Mouse (Mus musculus) embryonic facial prominence, embryonic 10.5 days (tissue): ENCODE results near the gene Fibp. TPM values are rescaled to one million over a fixed set of nuclear protein-coding genes. Genes with fewer than 3 reads are reported as not detected.

ENCODE experiments used
- DNase-seq: peaks from one replicate; pipeline ENCODE4 v3.0.0-alpha.2; 2017; ENCODE audit warnings: low spot score
- H3K27ac ChIP-seq: fragments of 300-500 bp; sonication (generic); replicated peaks from 2 replicates; pipeline ENCODE4 v1.5.1; 2016; ENCODE audit warnings: mild to moderate bottlenecking
- H3K27me3 ChIP-seq: fragments of 300-500 bp; sonication (generic); replicated peaks from 2 replicates; pipeline ENCODE4 v1.6.1; 2016; ENCODE audit warnings: low read depth, mild to moderate bottlenecking; ENCODE audit not compliant: poor library complexity, severe bottlenecking
- H3K36me3 ChIP-seq: fragments of 300-500 bp; sonication (generic); replicated peaks from 2 replicates; pipeline ENCODE4 v1.6.1; 2016; ENCODE audit warnings: mild to moderate bottlenecking, moderate library complexity
- H3K4me1 ChIP-seq: fragments of 300-500 bp; sonication (generic); 2 replicates; pipeline ENCODE4 v1.6.1; 2016
- H3K4me3 ChIP-seq: fragments of 300-500 bp; sonication (generic); 2 replicates; pipeline ENCODE4 v1.5.1; 2016; ENCODE audit warnings: mild to moderate bottlenecking, moderate library complexity
- H3K9me3 ChIP-seq: fragments of 300-500 bp; sonication (generic); 2 replicates; pipeline ENCODE4 v1.6.1; 2016; ENCODE audit warnings: mild to moderate bottlenecking
- WGBS: fragments of 180-500 bp; shearing (Covaris S2); methylation state at CpG from one replicate; pipeline ENCODE4 v1.1.7; 2016; 5-methylcytosine and 5-hydroxymethylcytosine counted together
- polyA plus RNA-seq: library from polyadenylated mRNA; unstranded; fragments of >200 nt; fragmentation: Nextera tagmentation; extraction: Ambion mirVana; gene quantifications from 2 replicates; pipeline ENCODE4 v1.2.1, GENCODE M21; 2016

Gene Fibp
- polyA plus RNA-seq, 1 experiment from 2014 or later, result 109 TPM

DNA sequence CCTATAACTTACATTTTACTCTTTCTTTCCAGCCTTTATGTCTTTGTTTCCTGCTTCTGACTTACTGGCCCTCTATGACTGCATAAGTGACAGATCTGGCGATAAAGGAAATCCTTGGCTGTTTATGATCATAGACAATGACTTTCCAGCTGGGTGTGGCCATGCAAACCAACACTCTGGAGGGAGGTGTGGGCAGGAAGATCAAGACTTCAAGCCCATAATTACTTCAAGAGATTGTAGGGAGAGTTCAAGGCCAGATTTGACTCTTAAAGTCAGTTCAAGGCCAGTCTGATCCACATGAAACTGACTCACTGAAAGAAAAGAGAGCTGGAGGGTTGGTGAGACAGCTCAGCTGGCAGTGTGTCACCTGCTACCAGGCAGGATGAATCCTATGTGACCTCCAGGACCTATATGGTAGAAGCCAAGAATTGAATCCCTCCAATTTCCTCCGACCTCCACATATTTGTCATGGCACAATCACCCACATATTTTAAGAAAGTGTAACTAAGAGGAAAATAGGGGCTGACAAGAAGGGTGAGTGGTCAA, 40.0 kb downstream of the Fibp start:
- Histone ChIP-seq H3K36me3 (peaks cover 39% of the 10 kb centered on the region), H3K4me3 (no peak overlapping the region), H3K9me3 (no peaks in the 10 kb centered on the region), H3K4me1 (0 out of 2 replicates have a peak, but pooled peaks cover 2% of the 10 kb centered on the region), H3K27ac (no peak overlapping the region), H3K27me3 (no peaks in the 10 kb centered on the region)
- 94% methylated on average over 2 of the region's 2 CpGs for WGBS
- DNase-seq, result no peak

DNA sequence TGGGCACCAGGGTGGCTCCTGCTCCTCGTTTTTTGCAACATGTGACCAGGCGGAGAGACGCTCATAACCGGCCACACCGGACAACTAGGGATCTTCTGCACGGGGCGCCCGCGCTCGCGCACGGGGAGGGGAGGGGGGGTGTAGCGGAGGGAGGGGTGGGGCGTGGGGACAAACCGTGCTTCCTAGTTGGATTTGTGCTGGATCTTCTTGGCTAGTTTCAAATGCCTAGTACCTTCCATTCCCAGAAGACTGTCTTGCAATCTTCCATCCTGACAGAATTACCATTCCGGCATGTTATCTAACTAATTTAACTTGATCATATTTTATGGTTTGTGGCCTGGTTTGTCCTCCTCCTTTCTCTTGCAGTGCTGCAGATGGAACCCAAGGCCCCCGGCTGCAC, 43.3 kb downstream of the Fibp start, which contains the start of gene 1700020D05Rik:
Gene 1700020D05Rik, minus strand, starts transcription at position 101 of the 400 bp plus-strand sequence.
- H3K9me3 ChIP-seq, result no peaks in the 10 kb centered on the region
- no peaks in the 10 kb centered on the region for H3K27me3 ChIP-seq
- 62% methylated on average over 17 of the region's 17 CpGs for WGBS
- DNase-seq, result no peak
- 0 out of 2 replicates have a peak, but pooled peaks cover 2% of the 10 kb centered on the region for H3K4me1 ChIP-seq
- no peak within 1 kb of the TSS for H3K27ac ChIP-seq
- peaks cover 8% of the 10 kb centered on the region; the same call in 1 of the 2 replicates for H3K36me3 ChIP-seq
- H3K4me3 ChIP-seq, result 0 out of 2 replicates have a peak within 1 kb of the TSS, but pooled peaks have one; percentile 21

DNA sequence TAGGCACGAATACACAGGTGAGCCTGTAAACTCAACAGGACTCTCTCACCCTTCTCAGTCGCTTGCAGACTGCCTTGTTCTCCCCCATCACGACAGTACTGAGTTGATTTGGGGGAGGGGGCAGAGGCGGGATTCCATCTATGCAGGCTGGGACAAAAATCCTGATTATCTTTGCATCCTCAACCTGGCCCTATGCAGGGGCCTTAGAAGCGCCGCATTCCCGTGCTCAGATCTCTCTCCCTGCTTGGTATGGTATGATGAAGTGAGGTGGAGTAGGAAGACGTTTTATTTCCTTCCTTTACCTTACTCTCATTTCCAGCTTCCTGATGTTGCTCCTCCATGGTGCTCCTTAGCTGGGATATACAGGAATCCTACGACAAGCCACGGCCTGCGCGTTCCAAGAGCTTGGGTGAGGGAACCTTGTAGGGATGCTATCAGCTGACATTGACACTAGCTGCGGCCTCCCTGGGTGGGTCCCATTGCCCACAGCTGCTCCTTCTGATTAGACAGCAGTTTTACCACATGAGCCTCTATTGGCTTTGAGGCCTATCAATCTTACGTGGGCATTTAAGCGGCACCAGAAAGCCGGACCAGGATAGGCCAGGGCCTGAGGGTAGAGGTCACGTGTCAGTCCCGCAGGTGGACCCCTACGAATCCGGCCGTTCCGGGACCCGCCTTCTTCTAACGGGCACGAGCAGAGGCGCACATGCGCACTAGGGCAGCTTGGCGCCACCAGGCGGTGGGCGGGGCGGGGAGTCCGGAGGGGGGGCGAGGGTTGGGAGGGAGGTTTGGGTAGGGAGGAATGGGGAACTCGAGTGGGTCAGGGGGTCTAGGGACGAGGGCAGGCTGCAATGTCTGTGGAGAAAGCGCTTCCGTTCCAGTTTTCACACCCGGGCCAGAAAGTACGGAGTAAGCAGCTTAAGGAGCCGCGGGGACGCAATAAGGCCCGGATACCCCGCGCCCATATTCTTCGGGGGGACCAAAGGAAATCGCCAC, 49.9 kb downstream of the Fibp start, which contains the start of gene Snx32:
Gene Snx32, minus strand, starts transcription at position 508 of the 996 bp plus-strand sequence.
- peak; percentile 95 for DNase-seq
- WGBS, result 3% methylated on average over 47 of the region's 47 CpGs
- no peaks in the 10 kb centered on the region for H3K27me3 ChIP-seq
- H3K36me3 ChIP-seq, result no peaks in the 10 kb centered on the region
- peaks cover 18% of the 10 kb centered on the region for H3K4me1 ChIP-seq
- peak within 1 kb of the TSS; percentile 56 for H3K4me3 ChIP-seq
- peak within 1 kb of the TSS; percentile 72 for H3K27ac ChIP-seq
- H3K9me3 ChIP-seq, result no peaks in the 10 kb centered on the region

DNA sequence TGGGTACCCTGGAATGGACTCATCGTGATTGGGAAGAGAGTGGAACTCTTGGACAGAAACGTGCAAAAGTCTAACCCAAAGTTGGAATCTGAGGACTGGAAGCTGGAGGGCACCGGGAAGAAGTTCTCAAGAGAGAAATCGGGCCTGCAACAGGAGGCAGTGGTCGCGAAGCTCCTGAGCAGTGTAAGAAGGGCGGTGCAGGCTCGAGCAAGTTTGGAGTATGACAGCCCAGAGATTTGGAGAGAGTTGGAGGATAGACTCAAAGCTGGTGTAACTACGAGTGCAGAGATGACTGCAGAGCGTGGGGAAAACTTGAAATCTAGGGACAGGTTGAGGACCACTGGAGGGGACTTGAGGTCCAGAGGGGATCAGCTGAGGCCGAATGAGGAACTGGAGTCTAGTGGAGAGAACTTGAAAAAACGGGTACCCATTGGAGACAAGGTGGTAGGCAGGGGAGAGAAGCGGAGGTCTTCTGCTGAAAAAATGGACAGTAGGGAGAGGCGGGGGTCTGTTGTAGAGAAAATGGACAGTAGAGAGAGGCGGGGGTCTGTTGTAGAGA, 50.7 kb downstream of the Fibp start:
- no peak for DNase-seq
- Histone ChIP-seq H3K36me3 (no peaks in the 10 kb centered on the region), H3K27ac (peak overlapping the region; percentile 72), H3K4me1 (peaks cover 18% of the 10 kb centered on the region), H3K27me3 (no peaks in the 10 kb centered on the region), H3K4me3 (peak overlapping the region; percentile 56), H3K9me3 (no peaks in the 10 kb centered on the region)
- WGBS, result 53% methylated on average over 15 of the region's 15 CpGs

DNA sequence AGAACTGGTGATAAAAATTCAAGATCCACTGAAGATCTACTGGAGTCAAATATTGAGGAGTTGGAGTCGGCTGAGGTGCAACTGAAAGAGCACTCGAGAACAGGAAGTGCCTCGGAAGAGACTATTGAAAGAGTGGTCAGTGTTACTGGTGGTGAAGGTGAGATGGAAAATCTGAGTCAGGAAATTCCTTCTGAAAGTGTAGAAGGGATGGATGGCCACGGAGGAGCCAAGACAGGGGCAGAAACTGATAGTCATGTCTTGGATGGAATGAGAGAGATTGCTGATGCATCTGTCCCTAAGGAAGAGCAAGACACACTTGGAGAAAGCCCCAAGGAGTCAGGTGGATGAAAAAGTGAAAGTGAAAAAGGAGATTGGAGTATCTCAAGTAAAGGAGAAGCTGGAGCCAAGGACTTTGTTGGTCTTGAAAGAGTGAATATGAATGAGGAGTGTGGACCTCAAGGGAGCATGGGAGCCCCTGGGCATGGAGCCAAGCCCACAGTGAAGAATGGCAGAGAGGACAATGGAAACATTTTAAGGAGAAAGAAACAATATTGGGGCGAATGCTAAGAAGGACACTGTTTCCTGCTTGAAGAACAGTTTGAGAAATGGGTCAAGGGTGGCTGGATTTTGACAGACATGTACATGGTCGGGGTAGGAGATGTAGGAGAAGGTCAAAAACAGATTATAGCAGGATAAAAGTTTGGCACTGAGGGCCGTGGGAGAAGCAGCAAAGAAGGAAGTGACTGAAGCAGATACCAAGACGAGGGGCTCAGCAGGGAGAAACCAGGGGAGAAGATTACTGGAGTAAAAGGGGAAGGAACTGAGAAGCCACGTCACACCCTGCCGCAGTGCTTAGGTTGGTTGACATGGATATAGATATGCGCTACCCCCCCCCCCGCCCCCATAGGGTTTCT, 51.9 kb downstream of the Fibp start:
- H3K36me3 ChIP-seq, result no peaks in the 10 kb centered on the region
- no peak for DNase-seq

DNA sequence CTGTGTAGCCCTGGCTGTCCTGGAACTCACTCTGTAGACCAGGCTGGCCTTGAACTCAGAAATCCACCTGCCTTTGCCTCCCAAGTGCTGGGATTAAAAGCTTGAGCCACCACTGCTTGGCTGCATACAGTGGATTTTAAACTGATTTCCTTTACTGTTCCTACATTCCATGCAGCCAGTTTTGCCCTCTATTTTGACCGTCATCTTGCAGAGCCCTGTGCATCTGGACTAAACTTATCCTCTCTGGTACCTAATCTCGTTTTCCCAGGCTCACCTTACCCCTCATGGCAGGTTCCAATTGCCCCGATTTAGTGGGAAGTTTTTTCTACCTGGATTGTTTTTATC, 52.6 kb downstream of the Fibp start:
- Histone ChIP-seq H3K9me3 (no peaks in the 10 kb centered on the region), H3K36me3 (no peaks in the 10 kb centered on the region), H3K27me3 (no peaks in the 10 kb centered on the region), H3K4me3 (no peak overlapping the region), H3K27ac (no peak overlapping the region), H3K4me1 (peaks cover 18% of the 10 kb centered on the region)
- WGBS, result 86% methylated on average over 3 of the region's 3 CpGs
- DNase-seq, result no peak

More for the DNA sequence above, 51.9 kb downstream of the Fibp start:
- Histone ChIP-seq H3K27ac (no peak overlapping the region), H3K9me3 (no peaks in the 10 kb centered on the region), H3K27me3 (no peaks in the 10 kb centered on the region), H3K4me1 (peaks cover 18% of the 10 kb centered on the region), H3K4me3 (no peak overlapping the region)
- 86% methylated on average over 12 of the region's 12 CpGs for WGBS

Other genes starting within 250 kb of the Fibp start
- gene Pacs1, start 187.5 kb upstream of the Fibp start, polyA plus RNA-seq, result 24.8 and 25.6 TPM in 2 replicates
- 456 and 467 TPM in 2 replicates for gene Sf3b2, start 165.2 kb upstream of the Fibp start, polyA plus RNA-seq
- 8.5 and 8.6 TPM in 2 replicates for gene Gal3st3, start 162.3 kb upstream of the Fibp start, polyA plus RNA-seq
- not detected in 2 replicates for gene Catsper1, start 124.9 kb upstream of the Fibp start, polyA plus RNA-seq
- gene Cst6, start 111.0 kb upstream of the Fibp start, polyA plus RNA-seq, result 0.24 and 0.65 TPM in 2 replicates
- 90.4 and 93.7 TPM in 2 replicates for gene Eif1ad, start 93.9 kb upstream of the Fibp start, polyA plus RNA-seq
- 570 and 593 TPM in 2 replicates for gene Banf1, start 93.4 kb upstream of the Fibp start, polyA plus RNA-seq
- gene Sart1, start 71.9 kb upstream of the Fibp start, polyA plus RNA-seq, result 89.4 and 96.6 TPM in 2 replicates
- 0.28 and 0.72 TPM in 2 replicates for gene Tsga10ip, start 58.1 kb upstream of the Fibp start, polyA plus RNA-seq
- 222 and 242 TPM in 2 replicates for gene Drap1, start 35.6 kb upstream of the Fibp start, polyA plus RNA-seq
- 49.5 and 55.0 TPM in 2 replicates for gene AI837181, start 35.5 kb upstream of the Fibp start, polyA plus RNA-seq
- gene Fosl1, start 13.1 kb upstream of the Fibp start, polyA plus RNA-seq, result not detected in 2 replicates
- gene Ccdc85b, start 2.7 kb upstream of the Fibp start, polyA plus RNA-seq, result 6.2 and 7.4 TPM in 2 replicates
- gene Ctsw, start 7.9 kb downstream of the Fibp start, polyA plus RNA-seq, result 1.1 and 1.5 TPM in 2 replicates
- gene Efemp2, start 13.3 kb downstream of the Fibp start, polyA plus RNA-seq, result 75.8 and 80.6 TPM in 2 replicates
- 41.1 and 45.1 TPM in 2 replicates for gene Mus81, start 27.8 kb downstream of the Fibp start, polyA plus RNA-seq
- gene Cfl1, start 29.8 kb downstream of the Fibp start, polyA plus RNA-seq, result 3,028 and 3,069 TPM in 2 replicates
- not detected in 2 replicates for gene 1700020D05Rik, start 43.2 kb downstream of the Fibp start, polyA plus RNA-seq
- gene Snx32, start 49.9 kb downstream of the Fibp start, polyA plus RNA-seq, result 6.3 and 8.4 TPM in 2 replicates
- 0.83 and 1.3 TPM in 2 replicates for gene Ovol1, start 100.0 kb downstream of the Fibp start, polyA plus RNA-seq
- 2.1 and 2.6 TPM in 2 replicates for gene Ap5b1, start 107.4 kb downstream of the Fibp start, polyA plus RNA-seq
- gene Rnaseh2c, start 141.3 kb downstream of the Fibp start, polyA plus RNA-seq, result 174 and 177 TPM in 2 replicates
- 59.7 and 60.7 TPM in 2 replicates for gene Kat5, start 149.6 kb downstream of the Fibp start, polyA plus RNA-seq
- 34.3 and 36.8 TPM in 2 replicates for gene Rela, start 176.9 kb downstream of the Fibp start, polyA plus RNA-seq
- gene Sipa1, start 203.1 kb downstream of the Fibp start, polyA plus RNA-seq, result 28.7 and 31.2 TPM in 2 replicates
- 32.1 and 34.0 TPM in 2 replicates for gene Map3k11, start 228.1 kb downstream of the Fibp start, polyA plus RNA-seq
- 30.3 and 30.6 TPM in 2 replicates for gene Pcnx3, start 228.3 kb downstream of the Fibp start, polyA plus RNA-seq
- gene Kcnk7, start 243.8 kb downstream of the Fibp start, polyA plus RNA-seq, result 0.19 and 0.23 TPM in 2 replicates